Mouse (Mus musculus): Measurements from ENCODE around the gene Hdac11.

GRCm38 (mm10) chr6:91156062-91156461 lies 403 bp upstream of the Hdac11 start:
- no peak for TF ChIP-seq POLR2A (IDR thresholded peaks at IDR 0.05; ENCODE audit: insufficient read length, low read depth)
- no peak for TF ChIP-seq POLR2AphosphoS2 (IDR thresholded peaks at IDR 0.05; ENCODE audit: insufficient read length, low read depth)
- TF ChIP-seq USF1 (IDR thresholded peaks at IDR 0.05; ENCODE audit: low read depth) = no peak
- no peak for TF ChIP-seq REST (IDR thresholded peaks at IDR 0.05; ENCODE audit: insufficient read depth, insufficient read length)
- no peak for TF ChIP-seq CEBPB (IDR thresholded peaks at IDR 0.05; ENCODE audit: insufficient read depth, poor library complexity, severe bottlenecking)
- TF ChIP-seq MAX (IDR thresholded peaks at IDR 0.05; ENCODE audit: low read depth) = no peak
- TF ChIP-seq TCF3 (IDR thresholded peaks at IDR 0.05; ENCODE audit: insufficient read length, low read depth) = peak; percentile 77
